Mouse (Mus musculus): ENCODE data around the gene Dph5. TPM values are rescaled to one million over a fixed set of nuclear protein-coding genes. Genes with fewer than 3 reads are reported as not detected.

Dph5 gene
- polyA plus RNA-seq (2015; fragmentation: Nextera tagmentation; extraction: Ambion mirVana) = 21.3 and 21.9 TPM in 2 replicates

GRCm38 (mm10) chr3:115887427-115888309 is at the start of gene Dph5:
TSS of gene Dph5 (plus strand) at chr3:115887837.
- H3K27me3 ChIP-seq (ENCODE audit: insufficient read depth, low read length) = no peaks in the 10 kb centered on the region
- peak; percentile 95 for DNase-seq (ENCODE audit: low spot score)
- no peaks in the 10 kb centered on the region for H3K9me3 ChIP-seq (replicated peaks; ENCODE audit: low read length)
- peak within 1 kb of the TSS; percentile 74 for H3K27ac ChIP-seq
- peak within 1 kb of the TSS; percentile 73 for H3K4me2 ChIP-seq (ENCODE audit: low read length)
- peak within 1 kb of the TSS; percentile 69 for H3K4me3 ChIP-seq (replicated peaks; ENCODE audit: low read depth, low read length)
- peak within 1 kb of the TSS; percentile 59 for H3K9ac ChIP-seq (ENCODE audit: low read depth, low read length)
- 1% methylated on average over 40 of the region's 40 CpGs for WGBS
- TF ChIP-seq CTCF (IDR thresholded peaks at IDR 0.05; ENCODE audit: low read depth) = no peak
- H3K36me3 ChIP-seq (ENCODE audit: insufficient read depth, low read length) = no peaks in the 10 kb centered on the region
- peak; percentile 97 for ATAC-seq (replicated peaks; ENCODE audit: low FRiP score, low read depth)
- H3K4me1 ChIP-seq (replicated peaks; ENCODE audit: insufficient read depth, low read length) = no peaks in the 10 kb centered on the region

- TF ChIP-seq CTCF (IDR thresholded peaks at IDR 0.05; ENCODE audit: low read depth) = no peak
- 84% methylated on average over 3 of the region's 3 CpGs for WGBS
Observed at GRCm38 (mm10) chr3:115844566-115844965, 43.1 kb upstream of the Dph5 start.

GRCm38 (mm10) chr3:115845032-115845618 is 42.5 kb upstream of the Dph5 start:
- no peaks in the 10 kb centered on the region for H3K27me3 ChIP-seq (ENCODE audit: insufficient read depth, low read length)
- no peak overlapping the region for H3K9ac ChIP-seq (ENCODE audit: low read depth, low read length)
- ATAC-seq (replicated peaks; ENCODE audit: low FRiP score, low read depth) = no peak
- WGBS = 87% methylated on average over 5 of the region's 5 CpGs
- H3K36me3 ChIP-seq (ENCODE audit: insufficient read depth, low read length) = no peaks in the 10 kb centered on the region
- H3K9me3 ChIP-seq (replicated peaks; ENCODE audit: low read length) = no peaks in the 10 kb centered on the region
- no peaks in the 10 kb centered on the region for H3K4me1 ChIP-seq (replicated peaks; ENCODE audit: insufficient read depth, low read length)
- H3K4me2 ChIP-seq (ENCODE audit: low read length) = no peak overlapping the region
- no peak overlapping the region for H3K27ac ChIP-seq
- H3K4me3 ChIP-seq (replicated peaks; ENCODE audit: low read depth, low read length) = no peak overlapping the region
- TF ChIP-seq CTCF (IDR thresholded peaks at IDR 0.05; ENCODE audit: low read depth) = no peak
- no peak for DNase-seq (ENCODE audit: low spot score)

More at GRCm38 (mm10) chr3:115844566-115844965, 43.1 kb upstream of the Dph5 start:
- Histone ChIP-seq H3K36me3 (ENCODE audit: insufficient read depth, low read length) (no peaks in the 10 kb centered on the region), H3K4me1 (replicated peaks; ENCODE audit: insufficient read depth, low read length) (no peaks in the 10 kb centered on the region), H3K27me3 (ENCODE audit: insufficient read depth, low read length) (no peaks in the 10 kb centered on the region), H3K27ac (no peak overlapping the region), H3K9me3 (replicated peaks; ENCODE audit: low read length) (no peaks in the 10 kb centered on the region), H3K9ac (ENCODE audit: low read depth, low read length) (no peak overlapping the region), H3K4me3 (replicated peaks; ENCODE audit: low read depth, low read length) (no peak overlapping the region), H3K4me2 (ENCODE audit: low read length) (no peak overlapping the region)
- ATAC-seq (replicated peaks; ENCODE audit: low FRiP score, low read depth) (no peak), DNase-seq (ENCODE audit: low spot score) (no peak)

GRCm38 (mm10) chr3:115845724-115846123 is 41.9 kb upstream of the Dph5 start:
- H3K9ac ChIP-seq (ENCODE audit: low read depth, low read length) = no peak overlapping the region
- ATAC-seq (replicated peaks; ENCODE audit: low FRiP score, low read depth) = no peak
- no peaks in the 10 kb centered on the region for H3K36me3 ChIP-seq (ENCODE audit: insufficient read depth, low read length)
- 93% methylated on average over 1 of the region's 1 CpGs for WGBS
- no peak overlapping the region for H3K27ac ChIP-seq
- H3K4me1 ChIP-seq (replicated peaks; ENCODE audit: insufficient read depth, low read length) = no peaks in the 10 kb centered on the region
- no peaks in the 10 kb centered on the region for H3K9me3 ChIP-seq (replicated peaks; ENCODE audit: low read length)
- no peak overlapping the region for H3K4me3 ChIP-seq (replicated peaks; ENCODE audit: low read depth, low read length)
- H3K27me3 ChIP-seq (ENCODE audit: insufficient read depth, low read length) = no peaks in the 10 kb centered on the region
- TF ChIP-seq CTCF (IDR thresholded peaks at IDR 0.05; ENCODE audit: low read depth) = no peak
- DNase-seq (ENCODE audit: low spot score) = no peak
- H3K4me2 ChIP-seq (ENCODE audit: low read length) = no peak overlapping the region

GRCm38 (mm10) chr3:115846153-115846552 is 41.5 kb upstream of the Dph5 start:
- Histone ChIP-seq H3K4me2 (ENCODE audit: low read length) (no peak overlapping the region), H3K9me3 (replicated peaks; ENCODE audit: low read length) (no peaks in the 10 kb centered on the region), H3K27me3 (ENCODE audit: insufficient read depth, low read length) (no peaks in the 10 kb centered on the region), H3K9ac (ENCODE audit: low read depth, low read length) (no peak overlapping the region), H3K4me3 (replicated peaks; ENCODE audit: low read depth, low read length) (no peak overlapping the region), H3K4me1 (replicated peaks; ENCODE audit: insufficient read depth, low read length) (no peaks in the 10 kb centered on the region), H3K27ac (no peak overlapping the region), H3K36me3 (ENCODE audit: insufficient read depth, low read length) (no peaks in the 10 kb centered on the region)
- no peak for ATAC-seq (replicated peaks; ENCODE audit: low FRiP score, low read depth)
- no peak for DNase-seq (ENCODE audit: low spot score)
- no peak for TF ChIP-seq CTCF (IDR thresholded peaks at IDR 0.05; ENCODE audit: low read depth)
- 93% methylated on average over 5 of the region's 5 CpGs for WGBS

GRCm38 (mm10) chr3:115848686-115849480 is 38.8 kb upstream of the Dph5 start:
- peak; percentile 42 for DNase-seq (ENCODE audit: low spot score)
- Histone ChIP-seq H3K4me2 (ENCODE audit: low read length) (no peak overlapping the region), H3K27me3 (ENCODE audit: insufficient read depth, low read length) (no peaks in the 10 kb centered on the region), H3K4me3 (replicated peaks; ENCODE audit: low read depth, low read length) (no peak overlapping the region), H3K36me3 (ENCODE audit: insufficient read depth, low read length) (no peaks in the 10 kb centered on the region), H3K4me1 (replicated peaks; ENCODE audit: insufficient read depth, low read length) (no peaks in the 10 kb centered on the region), H3K9ac (ENCODE audit: low read depth, low read length) (no peak overlapping the region), H3K9me3 (replicated peaks; ENCODE audit: low read length) (no peaks in the 10 kb centered on the region), H3K27ac (no peak overlapping the region)
- 74% methylated on average over 11 of the region's 11 CpGs for WGBS
- no peak for ATAC-seq (replicated peaks; ENCODE audit: low FRiP score, low read depth)
- TF ChIP-seq CTCF (IDR thresholded peaks at IDR 0.05; ENCODE audit: low read depth) = no peak
